Mouse (Mus musculus) intestine, embryonic 15.5 days (tissue): Measurements from ENCODE around the gene Hspb8. TPM values are rescaled to one million over a fixed set of nuclear protein-coding genes. Genes with fewer than 3 reads are reported as not detected.
"Not testable (repeated sequence)": the region's sequence is repeated elsewhere in the genome, so short reads cannot be mapped to it uniquely, and the experiment has no call there.

Source experiments
- ATAC-seq: fragments of 200-750 bp; cut with Nextera tagmentation; 2 replicates; pipeline ENCODE4 v1.8.0; 2017; ENCODE audit warnings: moderate TSS enrichment, moderate library complexity
- H3K27ac ChIP-seq: fragments of 300-500 bp; sonication (generic); 2 replicates; pipeline ENCODE4 v1.5.1; 2015; ENCODE audit warnings: mild to moderate bottlenecking, inconsistent platforms
- H3K27me3 ChIP-seq: fragments of 300-500 bp; sonication (generic); replicated peaks from 2 replicates; pipeline ENCODE4 v1.6.1; 2015; ENCODE audit warnings: inconsistent platforms
- H3K36me3 ChIP-seq: fragments of 300-500 bp; sonication (generic); 2 replicates; pipeline ENCODE4 v1.6.1; 2015; ENCODE audit warnings: inconsistent platforms
- H3K4me1 ChIP-seq: fragments of 300-500 bp; sonication (generic); replicated peaks from 2 replicates; pipeline ENCODE4 v1.6.1; 2015; ENCODE audit warnings: inconsistent platforms
- H3K4me2 ChIP-seq: fragments of 300-500 bp; sonication (generic); replicated peaks from 2 replicates; pipeline ENCODE4 v1.6.1; 2015; ENCODE audit warnings: mild to moderate bottlenecking, inconsistent platforms
- H3K4me3 ChIP-seq: fragments of 300-500 bp; sonication (generic); replicated peaks from 2 replicates; pipeline ENCODE4 v1.5.1; 2015; ENCODE audit warnings: inconsistent platforms
- H3K9ac ChIP-seq: fragments of 300-500 bp; sonication (generic); 2 replicates; pipeline ENCODE4 v1.6.1; 2015; ENCODE audit warnings: inconsistent platforms
- H3K9me3 ChIP-seq: fragments of 300-500 bp; sonication (generic); 2 replicates; pipeline ENCODE4 v1.6.1; 2016; ENCODE audit warnings: inconsistent platforms
- WGBS: fragments of 180-500 bp; shearing (Covaris S2); methylation state at CpG from one replicate; pipeline ENCODE4 v1.1.7; 2015; 5-methylcytosine and 5-hydroxymethylcytosine counted together
- polyA plus RNA-seq: library from polyadenylated mRNA; unstranded; fragments of >200 nt; fragmentation: Nextera tagmentation; extraction: Ambion mirVana; gene quantifications from 2 replicates; pipeline ENCODE4 v1.2.1, GENCODE M21; 2015

Gene Hspb8
- polyA plus RNA-seq, 1 experiment from 2014 or later, result 12.1 TPM

- no peak overlapping the region for H3K9ac ChIP-seq
- no peak overlapping the region for H3K27ac ChIP-seq
- H3K27me3 ChIP-seq, result no peaks in the 10 kb centered on the region
- no peak overlapping the region for H3K4me3 ChIP-seq
- H3K36me3 ChIP-seq, result no peaks in the 10 kb centered on the region
- H3K9me3 ChIP-seq, result no peaks in the 10 kb centered on the region
- WGBS, result 85% methylated on average over 2 of the region's 2 CpGs
- H3K4me1 ChIP-seq, result peaks cover 9% of the 10 kb centered on the region; the same call in 1 of the 2 replicates
- ATAC-seq, result no peak
- H3K4me2 ChIP-seq, result no peak overlapping the region
Observed at GRCm38 (mm10) chr5:116404063-116404462, 18.6 kb downstream of the Hspb8 start.

- ATAC-seq, result no peak
- H3K4me1 ChIP-seq, result no peaks in the 10 kb centered on the region
- H3K4me2 ChIP-seq, result no peak overlapping the region
Observed at GRCm38 (mm10) chr5:116400801-116401200, 21.9 kb downstream of the Hspb8 start.

GRCm38 (mm10) chr5:116400042-116400730, 22.5 kb downstream of the Hspb8 start:
- no peak overlapping the region for H3K27ac ChIP-seq
- H3K4me1 ChIP-seq, result no peaks in the 10 kb centered on the region
- H3K27me3 ChIP-seq, result no peaks in the 10 kb centered on the region
- H3K4me3 ChIP-seq, result no peak overlapping the region
- no peak overlapping the region for H3K4me2 ChIP-seq
- no peaks in the 10 kb centered on the region for H3K9me3 ChIP-seq
- no peak overlapping the region for H3K9ac ChIP-seq
- 62% methylated on average over 8 of the region's 8 CpGs for WGBS
- no peak for ATAC-seq
- H3K36me3 ChIP-seq, result no peaks in the 10 kb centered on the region

More at GRCm38 (mm10) chr5:116400801-116401200, 21.9 kb downstream of the Hspb8 start:
- Histone ChIP-seq H3K27ac (no peak overlapping the region), H3K36me3 (no peaks in the 10 kb centered on the region), H3K9ac (no peak overlapping the region), H3K4me3 (no peak overlapping the region), H3K9me3 (no peaks in the 10 kb centered on the region), H3K27me3 (no peaks in the 10 kb centered on the region)
- WGBS, result 85% methylated on average over 3 of the region's 3 CpGs

- Histone ChIP-seq H3K9ac (no peak overlapping the region), H3K36me3 (no peaks in the 10 kb centered on the region), H3K4me2 (no peak overlapping the region), H3K27ac (no peak overlapping the region), H3K4me1 (no peaks in the 10 kb centered on the region), H3K27me3 (no peaks in the 10 kb centered on the region), H3K4me3 (no peak overlapping the region), H3K9me3 (no peaks in the 10 kb centered on the region)
- WGBS, result 80% methylated on average over 5 of the region's 5 CpGs
- ATAC-seq, result no peak
Observed at GRCm38 (mm10) chr5:116396104-116396503, 26.6 kb downstream of the Hspb8 start.

- no peak for ATAC-seq
- Histone ChIP-seq H3K27ac (no peak overlapping the region), H3K4me3 (no peak overlapping the region), H3K36me3 (no peaks in the 10 kb centered on the region), H3K27me3 (no peaks in the 10 kb centered on the region), H3K4me1 (0 out of 2 replicates have a peak, but pooled peaks cover 3% of the 10 kb centered on the region), H3K9ac (no peak overlapping the region), H3K4me2 (no peak overlapping the region), H3K9me3 (no peaks in the 10 kb centered on the region)
- 75% methylated on average over 9 of the region's 9 CpGs for WGBS
Observed at GRCm38 (mm10) chr5:116392603-116393002, 30.1 kb downstream of the Hspb8 start.

GRCm38 (mm10) chr5:116389856-116390542, 32.7 kb downstream of the Hspb8 start:
- H3K9ac ChIP-seq, result no peak overlapping the region
- ATAC-seq, result no peak
- WGBS, result 52% methylated on average over 15 of the region's 15 CpGs

GRCm38 (mm10) chr5:116389321-116389720, 33.3 kb downstream of the Hspb8 start:
- Histone ChIP-seq H3K4me2 (no peak overlapping the region), H3K4me1 (0 out of 2 replicates have a peak, but pooled peaks cover 3% of the 10 kb centered on the region), H3K4me3 (no peak overlapping the region), H3K9ac (no peak overlapping the region), H3K36me3 (no peaks in the 10 kb centered on the region), H3K9me3 (no peaks in the 10 kb centered on the region), H3K27ac (no peak overlapping the region), H3K27me3 (no peaks in the 10 kb centered on the region)
- 77% methylated on average over 4 of the region's 4 CpGs for WGBS
- ATAC-seq, result no peak

More at GRCm38 (mm10) chr5:116389856-116390542, 32.7 kb downstream of the Hspb8 start:
- no peak overlapping the region for H3K4me3 ChIP-seq
- no peak overlapping the region for H3K4me2 ChIP-seq
- H3K36me3 ChIP-seq, result no peaks in the 10 kb centered on the region
- H3K9me3 ChIP-seq, result no peaks in the 10 kb centered on the region
- no peaks in the 10 kb centered on the region for H3K27me3 ChIP-seq
- 0 out of 2 replicates have a peak, but pooled peaks cover 3% of the 10 kb centered on the region for H3K4me1 ChIP-seq
- H3K27ac ChIP-seq, result no peak overlapping the region

- no peaks in the 10 kb centered on the region for H3K9me3 ChIP-seq
- H3K36me3 ChIP-seq, result no peaks in the 10 kb centered on the region
- ATAC-seq, result no peak
- 0 out of 2 replicates have a peak, but pooled peaks cover 3% of the 10 kb centered on the region for H3K4me1 ChIP-seq
- no peaks in the 10 kb centered on the region for H3K27me3 ChIP-seq
- H3K4me2 ChIP-seq, result no peak overlapping the region
- no peak overlapping the region for H3K4me3 ChIP-seq
- 74% methylated on average over 9 of the region's 9 CpGs for WGBS
- no peak overlapping the region for H3K27ac ChIP-seq
- no peak overlapping the region for H3K9ac ChIP-seq
Observed at GRCm38 (mm10) chr5:116387302-116387935, 35.2 kb downstream of the Hspb8 start.

GRCm38 (mm10) chr5:116386020-116386419, 36.6 kb downstream of the Hspb8 start:
- H3K4me2 ChIP-seq, result no peak overlapping the region
- ATAC-seq, result no peak
- H3K4me1 ChIP-seq, result 0 out of 2 replicates have a peak, but pooled peaks cover 3% of the 10 kb centered on the region
- no peaks in the 10 kb centered on the region for H3K36me3 ChIP-seq
- no peaks in the 10 kb centered on the region for H3K9me3 ChIP-seq
- no peak overlapping the region for H3K9ac ChIP-seq
- no peak overlapping the region for H3K27ac ChIP-seq
- no peaks in the 10 kb centered on the region for H3K27me3 ChIP-seq
- no peak overlapping the region for H3K4me3 ChIP-seq
- WGBS, result 39% methylated on average over 11 of the region's 11 CpGs

GRCm38 (mm10) chr5:116382646-116383045, 40.0 kb downstream of the Hspb8 start:
- WGBS, result 88% methylated on average over 7 of the region's 7 CpGs
- not testable (repeated sequence) for H3K27ac ChIP-seq, H3K9ac ChIP-seq, H3K4me1 ChIP-seq, ATAC-seq, H3K27me3 ChIP-seq, H3K4me3 ChIP-seq, H3K9me3 ChIP-seq, H3K4me2 ChIP-seq, H3K36me3 ChIP-seq

- Histone ChIP-seq H3K9ac (no peak overlapping the region), H3K27ac (no peak overlapping the region), H3K27me3 (no peaks in the 10 kb centered on the region), H3K9me3 (no peaks in the 10 kb centered on the region), H3K4me2 (no peak overlapping the region), H3K4me3 (no peak overlapping the region), H3K4me1 (no peaks in the 10 kb centered on the region), H3K36me3 (no peaks in the 10 kb centered on the region)
- no peak for ATAC-seq
- 78% methylated on average over 6 of the region's 6 CpGs for WGBS
Observed at GRCm38 (mm10) chr5:116381726-116382125, 40.9 kb downstream of the Hspb8 start.

- no peaks in the 10 kb centered on the region for H3K36me3 ChIP-seq
- H3K4me2 ChIP-seq, result no peak overlapping the region
- no peaks in the 10 kb centered on the region for H3K27me3 ChIP-seq
- no peak for ATAC-seq
- H3K27ac ChIP-seq, result no peak overlapping the region
- no peaks in the 10 kb centered on the region for H3K4me1 ChIP-seq
- no peaks in the 10 kb centered on the region for H3K9me3 ChIP-seq
- H3K9ac ChIP-seq, result no peak overlapping the region
- no peak overlapping the region for H3K4me3 ChIP-seq
- 76% methylated on average over 15 of the region's 15 CpGs for WGBS
Observed at GRCm38 (mm10) chr5:116381217-116381616, 41.4 kb downstream of the Hspb8 start.
